Mouse (Mus musculus): ENCODE measurements at regions not wholly inside any gene's neighbourhood (a gene's known extent, or its start where the extent isn't known, plus 50 kb on each side); places are given as distances from the start of the nearest gene placed in this dataset.
"Not testable (repeated sequence)": the region's sequence is repeated elsewhere in the genome, so short reads cannot be mapped to it uniquely, and the experiment has no call there.

- in situ Hi-C loops (cut with MboI), result not testable (repeated sequence)
Measured at GRCm38 (mm10) chrX:75734628-75735302, 140.2 kb downstream of the Pls3 start.

- in situ Hi-C loops (cut with MboI), result not testable (repeated sequence)
Measured at GRCm38 (mm10) chrX:75733651-75734050, 141.3 kb downstream of the Pls3 start.

- in situ Hi-C loops (cut with MboI), result not testable (repeated sequence)
Measured at GRCm38 (mm10) chrX:75729791-75730190, 145.2 kb downstream of the Pls3 start.

DNA sequence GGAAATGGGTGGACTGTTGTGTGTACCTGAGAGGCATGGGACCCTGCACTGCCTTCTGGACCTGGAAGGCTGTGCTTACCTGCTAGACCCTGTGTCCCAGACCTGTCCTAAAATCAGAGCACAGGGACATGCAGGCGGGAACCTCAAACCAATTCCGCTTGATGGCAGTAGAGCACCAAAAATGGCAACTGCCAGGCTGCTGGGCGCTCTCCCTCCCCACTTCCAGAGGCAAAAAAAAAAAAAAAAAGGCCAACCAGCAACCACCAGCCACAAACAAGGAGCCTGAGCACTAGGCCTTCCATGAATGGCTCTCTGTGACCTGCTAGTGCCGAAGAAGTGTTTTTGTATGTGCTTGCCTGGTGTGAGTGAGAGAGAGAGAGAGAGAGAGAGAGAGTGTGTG, 146.5 kb downstream of the Pls3 start:
- in situ Hi-C loops (cut with MboI), result no loop called here

DNA sequence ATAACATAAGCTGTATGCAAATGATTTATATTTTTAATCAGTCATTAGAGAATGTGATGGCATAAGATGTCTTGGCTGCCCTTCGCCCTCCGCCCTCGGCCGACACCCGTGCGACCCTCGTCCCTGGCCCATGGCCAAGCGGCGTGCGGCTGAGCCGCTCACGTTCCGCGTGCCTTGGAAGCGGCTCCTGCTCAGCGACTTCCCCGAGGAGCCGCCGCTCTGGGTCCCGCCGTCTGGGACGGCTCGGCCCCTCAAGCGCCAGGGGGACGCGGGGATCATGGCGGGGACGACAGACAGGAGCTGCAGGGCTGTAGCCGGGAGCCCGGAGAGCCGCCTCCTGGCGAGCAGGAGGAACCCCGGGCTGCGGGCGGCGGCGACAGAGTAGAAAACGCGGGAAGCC, 145.5 kb upstream of the Rab39b start:
- in situ Hi-C loops (cut with MboI), result not testable (repeated sequence)

DNA sequence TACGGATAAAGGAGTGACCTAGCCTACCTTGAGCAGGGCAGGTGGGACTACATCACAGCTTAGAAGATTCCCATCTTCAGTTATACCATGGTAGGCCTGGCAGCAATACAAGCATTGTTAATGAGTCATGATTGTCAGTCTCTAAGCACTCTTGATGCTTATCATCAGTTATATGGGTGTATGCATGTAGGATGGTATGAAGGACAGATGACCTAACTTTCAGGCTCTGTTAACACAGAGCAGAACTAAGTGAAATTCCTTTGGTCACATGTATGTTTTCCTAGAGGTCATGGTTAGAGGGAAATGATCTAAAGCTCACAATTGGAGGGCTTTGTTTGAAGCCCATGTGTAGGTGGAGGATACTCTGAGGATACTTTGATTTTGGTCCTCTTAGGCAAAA, 121.9 kb upstream of the Rab39b start:
- in situ Hi-C loops (cut with MboI), result no loop called here

DNA sequence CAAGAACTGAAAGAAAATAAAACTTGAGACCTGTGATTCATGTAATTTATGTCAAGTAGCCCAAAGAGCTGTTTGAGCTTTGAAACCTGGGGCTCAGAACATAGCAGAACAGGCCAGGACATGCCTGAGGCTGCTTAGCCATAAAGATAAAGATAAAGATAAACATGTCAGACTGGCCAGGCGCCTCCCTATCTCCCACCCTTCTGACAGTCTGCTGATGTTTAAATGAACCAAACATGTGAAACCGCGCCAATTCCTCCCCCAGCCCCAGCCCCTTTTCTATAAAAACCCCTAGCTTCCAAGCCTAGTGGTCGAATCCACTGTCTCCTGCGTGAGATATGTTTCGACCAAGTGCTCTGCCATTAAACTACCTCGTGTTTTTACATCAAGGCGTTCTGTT, 97.2 kb upstream of the Rab39b start:
- in situ Hi-C loops (cut with MboI), result not testable (repeated sequence)

DNA sequence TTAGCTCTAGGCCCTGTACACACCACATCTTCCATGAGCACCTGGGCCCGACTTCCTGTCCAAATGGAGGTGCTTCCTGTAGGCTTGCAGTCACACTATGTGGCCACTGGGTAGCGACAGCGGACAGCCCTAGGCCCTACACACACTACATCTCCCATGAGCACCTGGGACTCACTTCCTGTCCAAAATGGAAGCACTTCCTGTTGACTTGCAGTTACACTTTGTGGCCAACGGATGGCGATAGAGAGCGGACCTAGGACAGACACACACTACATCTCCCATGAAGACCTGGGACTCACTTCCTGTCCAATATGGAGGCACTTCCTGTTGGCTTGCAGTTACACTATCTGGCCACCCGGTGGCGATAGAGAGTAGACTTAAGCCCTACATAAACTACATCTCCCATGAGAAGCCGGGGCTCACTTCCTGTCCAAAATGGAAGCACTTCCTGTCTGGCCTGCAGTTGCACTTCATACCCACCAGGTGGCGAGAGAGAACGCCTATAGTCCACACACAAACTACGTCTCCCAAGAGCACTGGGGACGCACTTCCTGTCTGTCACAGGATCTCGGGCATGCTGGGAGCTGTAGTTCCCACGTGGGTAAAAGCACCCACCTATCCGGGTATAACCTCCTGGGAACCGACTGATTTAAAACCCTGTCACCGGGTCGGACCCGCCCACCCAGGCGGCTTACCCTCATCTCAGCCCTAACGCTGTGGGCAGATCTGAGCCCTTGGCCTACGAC, 96.1 kb upstream of the Rab39b start:
- in situ Hi-C loops (cut with MboI), result loop anchor here (25.0 kb wide), 1 partner anchor 162 kb away; the partner anchor contains the start of gene Vbp1

DNA sequence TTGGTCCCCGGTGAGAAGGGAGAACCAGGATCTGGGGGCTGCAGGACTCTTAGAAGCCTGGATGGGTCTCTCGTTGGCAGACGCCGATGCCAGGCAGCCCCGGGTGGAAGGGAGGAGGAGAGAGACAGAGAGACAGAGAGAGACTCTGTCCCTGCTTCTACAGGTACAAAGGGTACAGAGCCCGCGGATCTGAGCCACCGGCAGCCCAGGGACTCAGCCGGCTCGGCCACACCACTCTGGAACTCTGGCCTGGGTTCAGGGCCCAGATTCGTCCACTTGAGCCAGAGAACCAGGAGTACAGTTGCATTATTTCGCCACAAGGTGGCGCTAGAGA, 95.5 kb upstream of the Rab39b start:
- in situ Hi-C loops (cut with MboI), result loop anchor here (25.0 kb wide), 1 partner anchor 161 kb away; the partner anchor contains the start of gene Vbp1

GRCm38 (mm10) chrX:75672976-75673375, 94.9 kb upstream of the Rab39b start:
- in situ Hi-C loops (cut with MboI), result loop anchor here (25.0 kb wide), 1 partner anchor 161 kb away; the partner anchor contains the start of gene Vbp1

DNA sequence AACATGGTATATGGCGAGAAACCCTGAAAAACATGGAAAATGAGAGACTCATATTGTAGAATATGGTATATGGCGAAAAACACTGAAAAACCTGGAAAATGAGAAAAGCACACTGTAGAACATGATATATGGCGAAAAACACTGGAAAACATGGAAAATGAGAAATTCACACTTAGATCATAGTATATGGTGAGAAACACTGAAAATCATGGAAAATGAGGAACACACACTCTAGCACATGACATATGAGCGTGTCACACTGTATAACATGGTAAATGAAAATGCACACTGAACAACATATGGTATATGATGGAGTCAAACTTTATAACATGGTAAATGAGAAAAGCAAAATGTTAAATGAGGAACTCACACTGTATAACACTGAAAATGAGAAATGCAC, 89.6 kb upstream of the Rab39b start:
- in situ Hi-C loops (cut with MboI), result loop anchor here (25.0 kb wide), 1 partner anchor 155 kb away; the partner anchor contains the start of gene Vbp1

DNA sequence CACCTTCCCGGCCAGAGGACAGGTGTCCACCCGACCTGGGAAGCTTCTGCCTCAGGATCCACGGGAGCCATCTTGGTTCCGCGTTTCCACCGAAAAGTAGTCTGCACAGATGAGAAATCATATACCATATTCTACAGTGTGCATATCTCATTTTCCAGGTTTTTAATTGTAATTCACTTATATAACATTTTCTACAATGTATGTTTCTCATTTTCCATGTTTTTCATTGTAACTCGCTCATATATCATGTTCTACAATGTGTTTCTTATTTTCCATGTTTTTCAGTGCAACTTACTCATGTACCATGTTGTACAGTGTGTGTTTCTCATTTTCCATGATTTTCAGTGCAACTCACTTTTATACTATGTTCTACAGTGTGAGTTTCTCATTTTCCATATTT, 65.4 kb upstream of the Rab39b start:
- in situ Hi-C loops (cut with MboI), result no loop called here
